Mouse (Mus musculus) embryo, embryonic 9.5 days (tissue): ENCODE results near the gene Ncoa1.
"Not testable (repeated sequence)": the region's sequence is repeated elsewhere in the genome, so short reads cannot be mapped to it uniquely, and the experiment has no call there.

Experiments used
- DNase-seq: peaks from one replicate; pipeline ENCODE4 v3.0.0-alpha.2; 2017; ENCODE audit errors: extremely low spot score

Gene Ncoa1

DNA sequence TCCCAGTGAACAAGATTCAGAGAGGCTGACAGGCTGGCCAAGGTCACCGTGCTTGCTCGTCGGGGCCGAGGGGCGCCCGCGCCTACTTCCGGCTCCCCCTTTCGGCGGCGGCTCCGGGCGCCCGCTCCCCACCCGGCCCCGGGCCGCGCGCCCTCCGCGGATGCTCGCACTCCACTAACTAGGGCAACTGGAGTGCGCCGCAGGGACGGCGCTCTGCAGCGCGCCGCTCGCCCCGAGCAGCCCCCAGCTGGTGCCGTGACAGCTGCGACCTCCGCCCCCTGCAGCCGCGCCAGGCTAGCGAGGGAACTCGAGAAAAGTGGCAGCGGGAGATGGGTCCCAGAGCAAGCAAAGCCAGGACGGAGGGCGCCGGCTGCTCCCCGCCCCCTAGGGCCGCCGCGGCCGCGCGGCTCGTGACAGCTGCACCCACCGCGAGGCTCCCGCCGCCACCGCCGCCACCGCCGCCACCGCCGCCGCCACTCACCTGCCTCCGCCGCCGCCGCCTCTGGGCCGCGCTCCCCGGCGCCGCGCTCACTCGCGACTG lies 621 bp downstream of the Ncoa1 start:
- DNase-seq: peak; percentile 65

DNA sequence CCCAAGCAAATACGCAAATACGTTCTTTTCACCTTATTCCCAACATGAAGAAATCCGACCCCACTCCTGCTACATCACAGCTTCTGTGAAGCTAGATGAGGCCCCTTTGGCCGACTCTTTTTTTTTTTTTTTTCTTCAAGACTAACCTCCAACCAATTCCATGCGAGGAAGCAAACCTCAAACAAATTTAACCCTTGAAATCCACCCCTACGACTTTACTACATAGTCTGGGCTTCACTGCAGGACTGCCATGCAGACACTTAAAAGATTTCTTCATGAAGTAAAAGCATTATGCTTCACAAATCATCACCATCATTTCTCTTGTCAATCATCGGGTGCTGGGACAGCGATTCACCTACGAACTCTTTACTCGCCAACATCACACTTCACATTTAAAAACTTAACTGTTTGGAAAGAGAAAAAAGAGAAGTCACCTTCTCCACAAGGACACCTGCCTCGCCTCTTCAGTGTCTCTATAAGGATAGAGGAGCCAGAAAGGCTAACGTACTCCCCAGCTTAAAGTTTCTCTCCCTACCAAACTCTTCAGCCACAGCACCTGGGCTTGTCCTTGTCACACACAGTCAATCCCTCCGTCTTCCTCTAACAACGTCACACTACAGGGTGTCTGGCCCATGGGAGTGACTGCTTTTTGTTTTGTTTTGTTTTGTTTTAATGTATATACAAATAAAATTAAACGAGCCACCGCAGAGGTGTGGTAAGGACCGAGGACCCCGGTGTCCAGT lies 1.6 kb downstream of the Ncoa1 start:
- peak; percentile 23 for DNase-seq

GRCm38 (mm10) chr12:4469115-4469514 lies 7.9 kb downstream of the Ncoa1 start:
- no peak for DNase-seq

DNA sequence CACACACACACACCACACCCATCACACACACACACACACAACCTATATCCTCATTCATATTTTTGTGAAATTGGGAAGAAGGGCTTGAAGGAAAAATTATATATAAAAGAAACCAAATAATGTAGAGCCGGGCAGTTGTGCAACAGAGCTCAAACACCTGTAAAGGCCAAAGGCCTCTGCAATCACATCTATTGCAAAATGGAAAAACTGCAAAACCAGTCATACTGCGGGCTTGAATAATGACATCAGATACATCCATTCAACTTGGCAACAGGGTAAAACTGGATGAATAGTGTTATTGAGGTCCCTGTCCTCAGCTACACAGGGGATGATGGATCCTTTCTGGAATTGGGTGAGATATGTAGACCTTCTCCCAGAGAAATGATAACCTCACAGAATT lies 13.3 kb downstream of the Ncoa1 start:
- no peak for DNase-seq

DNA sequence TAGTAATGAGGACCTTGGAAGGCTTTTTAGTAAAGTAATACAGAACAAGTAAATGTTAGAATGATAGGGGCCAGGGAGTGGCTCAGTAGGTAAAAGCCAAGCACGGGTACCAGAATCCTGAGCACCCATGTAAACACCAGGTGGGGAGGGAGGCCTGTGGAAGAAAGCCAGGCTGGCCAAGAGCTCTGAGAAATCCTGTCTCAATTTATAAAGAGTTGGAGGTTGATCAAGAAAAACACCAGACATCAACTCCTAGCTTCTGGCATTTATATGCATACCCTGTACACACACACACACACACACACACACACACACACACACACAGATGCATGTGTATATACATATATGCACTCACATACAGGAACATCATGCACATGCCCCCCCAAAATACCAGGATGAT lies 14.6 kb downstream of the Ncoa1 start:
- DNase-seq: no peak

DNA sequence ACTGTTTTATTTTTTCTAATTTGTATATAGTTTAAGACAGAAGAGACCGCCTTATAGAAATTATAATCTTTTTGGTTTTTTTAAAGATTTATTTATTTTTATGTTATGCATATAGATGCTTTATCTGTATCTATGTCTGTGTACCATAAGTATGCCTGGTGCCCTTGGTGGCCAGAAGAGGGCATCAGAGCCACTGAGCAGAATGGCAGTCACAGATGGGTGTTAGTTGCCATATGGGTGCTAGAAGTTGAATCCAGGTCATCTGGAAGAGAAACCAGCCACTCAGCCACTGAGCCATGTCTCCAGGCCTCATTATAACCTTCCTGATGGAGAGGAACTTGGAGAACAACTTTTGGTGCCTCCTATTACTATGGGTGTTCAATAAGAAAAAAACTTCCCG lies 16.0 kb downstream of the Ncoa1 start:
- no peak for DNase-seq

GRCm38 (mm10) chr12:4454956-4455565 lies 21.9 kb downstream of the Ncoa1 start:
- no peak for DNase-seq

DNA sequence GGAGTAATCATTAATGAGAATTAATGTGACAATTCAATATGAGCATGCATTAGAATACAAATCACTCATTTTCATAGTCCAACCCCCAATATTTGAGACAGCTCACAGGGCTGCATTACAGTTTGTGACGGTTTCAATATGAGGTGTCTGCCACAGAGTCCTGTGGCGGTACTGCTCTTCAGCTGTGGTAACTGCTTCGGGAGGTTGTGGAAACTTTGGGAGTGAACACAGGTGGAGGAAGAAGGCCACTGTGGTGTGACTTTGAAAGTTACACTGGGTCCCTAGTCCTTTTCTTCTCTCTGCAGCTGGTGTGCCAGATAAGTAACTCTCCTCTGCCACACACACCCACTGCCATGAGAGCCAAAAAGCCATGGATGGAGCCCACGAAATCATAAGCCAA lies 22.7 kb downstream of the Ncoa1 start:
- no peak for DNase-seq

DNA sequence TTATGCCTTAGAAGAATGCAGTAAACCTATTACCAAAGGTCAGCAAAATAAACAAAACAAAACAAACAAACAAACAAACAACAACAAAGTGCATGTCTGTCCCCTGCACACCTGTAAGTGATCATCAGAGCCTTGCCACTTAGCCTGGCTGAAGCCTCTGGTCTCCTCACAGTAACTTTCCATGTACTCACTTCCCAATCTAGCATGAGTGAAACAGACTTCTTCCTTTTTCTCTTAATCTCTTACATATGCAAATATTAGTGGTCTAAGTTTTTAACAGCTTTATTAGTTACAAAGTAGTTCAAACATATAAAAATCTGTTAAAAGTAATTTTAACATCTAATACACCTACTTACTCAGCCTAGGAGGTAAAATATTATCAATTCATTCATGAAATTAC lies 24.7 kb downstream of the Ncoa1 start:
- no peak for DNase-seq

- not testable (repeated sequence) for DNase-seq
Observed at GRCm38 (mm10) chr12:4450485-4450884, 26.5 kb downstream of the Ncoa1 start.

- DNase-seq: no peak
Observed at GRCm38 (mm10) chr12:4448076-4448589, 28.8 kb downstream of the Ncoa1 start.

GRCm38 (mm10) chr12:4444946-4445345 lies 32.0 kb downstream of the Ncoa1 start:
- DNase-seq: no peak

GRCm38 (mm10) chr12:4441451-4441850 lies 35.5 kb downstream of the Ncoa1 start:
- no peak for DNase-seq

- DNase-seq: no peak
Observed at GRCm38 (mm10) chr12:4436198-4436597, 40.8 kb downstream of the Ncoa1 start.

GRCm38 (mm10) chr12:4433549-4433948 lies 43.4 kb downstream of the Ncoa1 start:
- no peak for DNase-seq

DNA sequence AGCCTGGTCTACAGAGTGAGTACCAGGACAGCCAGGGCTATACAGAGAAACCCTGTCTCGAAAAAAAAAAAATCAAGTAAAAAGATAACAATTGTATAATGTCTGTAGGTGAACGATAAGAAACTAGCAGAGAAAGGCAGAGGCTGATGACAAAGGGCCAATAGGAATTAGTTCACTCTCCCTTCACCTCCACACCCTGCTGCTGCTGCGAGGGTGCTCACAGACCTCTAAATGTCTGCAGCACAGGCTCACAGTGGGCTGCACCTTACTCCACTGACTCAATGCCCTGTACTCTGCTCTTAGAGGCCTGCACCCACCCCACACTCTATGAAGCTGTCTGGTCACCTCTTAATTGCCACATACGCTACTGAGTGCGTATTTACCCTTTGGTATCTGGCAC lies 45.0 kb downstream of the Ncoa1 start:
- no peak for DNase-seq

- DNase-seq: no peak
Observed at GRCm38 (mm10) chr12:4430061-4430825, 46.7 kb downstream of the Ncoa1 start.

DNA sequence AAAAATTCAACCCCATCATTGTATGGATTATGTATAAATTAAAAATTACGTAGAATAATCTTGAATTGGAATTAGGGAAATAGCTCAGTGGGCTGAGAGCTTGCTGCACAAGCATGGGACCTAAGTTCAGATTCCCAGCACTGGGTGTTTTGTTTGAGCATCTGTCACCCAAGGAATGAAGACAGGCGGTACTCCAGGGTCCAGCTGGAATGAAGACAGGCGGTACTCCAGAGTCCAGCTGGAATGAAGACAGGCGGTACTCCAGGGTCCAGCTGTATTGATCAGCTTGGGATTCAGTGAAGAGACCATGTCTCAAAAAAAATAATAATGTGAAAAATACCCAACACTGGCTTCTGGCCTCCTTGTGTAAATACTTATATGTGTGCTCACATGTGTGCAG lies 58.2 kb downstream of the Ncoa1 start:
- DNase-seq: no peak

DNA sequence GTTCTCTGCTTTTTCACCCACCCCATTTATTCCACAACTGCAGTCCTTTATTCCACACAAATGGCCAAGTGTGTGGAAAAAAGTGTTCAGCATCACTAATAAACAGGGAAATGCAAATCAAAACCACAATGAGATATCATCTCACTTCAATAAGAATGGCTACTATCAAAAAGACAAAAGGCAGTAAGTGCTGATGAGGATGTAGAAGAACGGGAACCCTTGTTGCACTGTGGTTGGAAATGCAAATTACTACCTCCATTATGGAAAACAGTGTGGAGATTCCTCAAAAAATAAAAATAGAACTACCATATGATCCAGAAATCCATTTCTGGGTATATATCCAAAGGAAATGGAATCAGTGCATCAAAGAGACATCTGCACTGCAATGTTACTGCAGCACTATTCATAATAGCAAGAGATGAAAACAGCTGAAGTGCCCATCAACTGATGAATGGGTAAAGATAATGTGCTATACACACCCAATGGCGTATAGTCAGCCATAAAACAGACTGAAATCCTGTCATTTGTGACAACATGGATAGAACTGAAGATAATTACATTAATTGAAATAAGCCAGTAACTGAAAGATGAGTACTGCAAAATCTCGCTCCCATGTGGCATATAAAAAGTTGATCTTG lies 59.2 kb downstream of the Ncoa1 start:
- no peak for DNase-seq

GRCm38 (mm10) chr12:4407085-4407484 lies 69.9 kb downstream of the Ncoa1 start:
- DNase-seq: no peak

- DNase-seq: no peak
Observed at GRCm38 (mm10) chr12:4406155-4406554, 70.8 kb downstream of the Ncoa1 start.

DNA sequence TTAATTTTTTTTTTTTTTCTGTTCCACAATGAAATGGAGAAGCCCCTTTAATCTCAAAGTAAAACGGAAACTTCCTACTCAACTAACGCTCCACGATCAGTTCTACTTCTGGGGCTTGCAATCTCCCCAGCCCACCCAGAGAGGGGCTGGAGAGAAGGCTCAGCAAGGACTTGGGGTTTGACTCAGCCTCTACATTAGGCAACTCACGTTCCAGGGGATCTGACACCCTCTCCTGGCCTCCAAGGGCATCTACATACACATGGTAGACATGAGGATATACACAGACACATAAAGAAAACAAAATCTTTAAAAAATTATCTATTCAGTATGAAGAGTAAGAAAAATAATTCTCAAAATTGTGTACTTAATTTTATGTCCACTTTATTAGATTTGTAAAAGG lies 73.8 kb downstream of the Ncoa1 start:
- DNase-seq: no peak
